Mouse (Mus musculus) midbrain, postnatal 0 days (tissue): ENCODE data around the gene Obp2a. TPM values are rescaled to one million over a fixed set of nuclear protein-coding genes. Genes with fewer than 3 reads are reported as not detected.
"Not testable (repeated sequence)": the region's sequence is repeated elsewhere in the genome, so short reads cannot be mapped to it uniquely, and the experiment has no call there.

Source experiments
- ATAC-seq: fragments of 200-750 bp; cut with Nextera tagmentation; 2 replicates; pipeline ENCODE4 v1.8.0; 2017; ENCODE audit warnings: moderate number of reproducible peaks, mild to moderate bottlenecking, moderate TSS enrichment, moderate library complexity; ENCODE audit not compliant: low FRiP score
- DNase-seq: peaks from one replicate; pipeline ENCODE4 v3.0.0-alpha.2; 2015; ENCODE audit warnings: low spot score
- H3K27ac ChIP-seq: fragments of 300-500 bp; sonication (generic); 2 replicates; pipeline ENCODE4 v1.5.1; 2014; ENCODE audit warnings: low read depth, mild to moderate bottlenecking, low read length, mixed read lengths
- H3K27me3 ChIP-seq: fragments of 300-500 bp; sonication (generic); 2 replicates; pipeline ENCODE4 v1.6.1; 2014; ENCODE audit warnings: low read length, control low read depth, mixed read lengths; ENCODE audit not compliant: insufficient read depth
- H3K36me3 ChIP-seq: fragments of 300-500 bp; sonication (generic); 2 replicates; pipeline ENCODE4 v1.6.1; 2014; ENCODE audit warnings: low read length, control low read depth, mixed read lengths; ENCODE audit not compliant: insufficient read depth
- H3K4me1 ChIP-seq: fragments of 300-500 bp; sonication (generic); 2 replicates; pipeline ENCODE4 v1.6.1; 2014; ENCODE audit warnings: mild to moderate bottlenecking, control low read depth, antibody characterized with exemption, low read length, mixed read lengths; ENCODE audit not compliant: insufficient read depth
- H3K4me2 ChIP-seq: fragments of 300-500 bp; sonication (generic); 2 replicates; pipeline ENCODE4 v1.6.1; 2014; ENCODE audit warnings: low read depth, mild to moderate bottlenecking, low read length, mixed read lengths; ENCODE audit not compliant: poor library complexity, severe bottlenecking
- H3K4me3 ChIP-seq: fragments of 300-500 bp; sonication (generic); 2 replicates; pipeline ENCODE4 v1.5.1; 2014; ENCODE audit warnings: low read depth, mild to moderate bottlenecking, low read length, moderate library complexity
- H3K9ac ChIP-seq: fragments of 300-500 bp; sonication (generic); replicated peaks from 2 replicates; pipeline ENCODE4 v1.6.1; 2014; ENCODE audit warnings: mild to moderate bottlenecking, low read length, moderate library complexity, mixed read lengths; ENCODE audit not compliant: poor library complexity, severe bottlenecking
- H3K9me3 ChIP-seq: fragments of 300-500 bp; sonication (generic); 2 replicates; pipeline ENCODE4 v1.6.1; 2016; ENCODE audit warnings: low read length, control low read depth
- CTCF ChIP-seq: IDR thresholded peaks from 2 replicates; pipeline ENCODE4 v1.5.1; 2016; ENCODE audit warnings: antibody characterized with exemption, mild to moderate bottlenecking
- WGBS: fragments of 180-500 bp; shearing (Covaris S2); extraction: QIAGEN DNeasy Blood & Tissue Kit; methylation state at CpG from one replicate; pipeline ENCODE4 v1.1.7; 2014; 5-methylcytosine and 5-hydroxymethylcytosine counted together
- polyA plus RNA-seq: library from polyadenylated mRNA; unstranded; fragments of >200 nt; fragmentation: Nextera tagmentation; extraction: Ambion mirVana; gene quantifications from 2 replicates; pipeline ENCODE4 v1.2.1, GENCODE M21; 2015
- total RNA-seq: library from RNA; depleted of rRNA; stranded (reverse); fragments of >200 nt; gene quantifications from 2 replicates; pipeline ENCODE4 v1.2.3, GENCODE M21; 2014; rRNA removed

The Obp2a gene
- total and polyA plus RNA-seq, 2 experiments from 2014 or later: not detected

DNA sequence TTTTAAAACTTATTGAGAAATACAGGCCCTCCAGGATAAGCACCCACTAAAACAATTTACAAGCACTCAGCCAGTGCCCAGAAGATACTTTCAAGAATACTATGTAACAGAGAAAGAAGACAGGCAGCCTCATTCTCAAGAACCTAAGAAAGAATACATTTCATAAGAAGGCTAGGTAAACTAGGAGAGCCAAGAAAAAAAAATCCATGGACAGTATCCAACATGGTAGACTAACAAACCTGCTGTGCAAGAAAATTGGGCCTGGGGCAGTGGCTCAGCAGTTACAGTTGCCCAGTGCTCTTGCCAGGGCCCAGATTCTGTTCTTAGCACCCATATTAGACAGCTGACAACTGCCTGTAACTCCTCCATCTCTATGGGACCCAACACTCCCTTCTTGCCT is 17.4 kb downstream of the Obp2a start:
- Histone ChIP-seq H3K4me3 (no peak overlapping the region), H3K27me3 (no peaks in the 10 kb centered on the region), H3K9me3 (no peaks in the 10 kb centered on the region), H3K4me1 (no peaks in the 10 kb centered on the region), H3K36me3 (no peaks in the 10 kb centered on the region), H3K9ac (no peak overlapping the region), H3K27ac (no peak overlapping the region), H3K4me2 (no peak overlapping the region)
- ATAC-seq (no peak), DNase-seq (no peak)
- no peak for TF ChIP-seq CTCF

DNA sequence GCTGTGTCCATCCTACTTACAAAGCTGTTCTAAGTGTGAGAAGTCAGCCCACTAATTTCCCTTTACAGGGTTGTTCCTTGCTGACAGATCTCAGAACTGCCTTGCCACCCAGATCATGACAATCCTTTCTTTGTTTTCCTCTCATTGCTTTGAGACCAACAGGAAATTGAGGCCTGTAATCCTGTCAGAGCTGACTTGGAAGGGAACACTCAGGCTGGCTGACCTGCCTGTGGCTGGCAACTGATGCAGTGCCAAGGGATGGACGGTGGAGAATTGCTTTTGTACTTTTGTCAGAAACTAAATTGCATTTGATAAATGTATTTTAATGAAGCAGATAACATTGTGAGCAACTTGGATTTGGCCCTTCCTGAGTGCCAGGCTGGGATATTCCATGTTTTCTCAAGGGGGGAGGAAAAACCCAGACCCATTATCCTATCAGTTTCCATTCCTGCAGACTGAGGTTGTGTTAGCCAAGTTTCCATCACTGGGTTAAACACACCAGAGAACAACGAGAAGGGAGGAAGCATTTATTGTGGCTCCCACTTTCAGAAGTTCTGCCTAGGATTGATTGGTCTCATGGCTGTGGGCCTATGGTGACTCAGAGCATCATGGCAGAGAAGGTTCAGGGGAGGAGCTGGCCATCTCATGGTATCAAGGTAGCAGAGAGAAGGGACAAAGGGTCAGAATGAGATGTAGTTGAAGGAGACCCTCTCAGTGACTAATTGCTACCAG is 33.5 kb downstream of the Obp2a start:
- Histone ChIP-seq H3K27ac (no peak overlapping the region), H3K36me3 (no peaks in the 10 kb centered on the region), H3K9ac (no peak overlapping the region), H3K4me1 (no peaks in the 10 kb centered on the region), H3K4me2 (no peak overlapping the region), H3K27me3 (no peaks in the 10 kb centered on the region), H3K9me3 (no peaks in the 10 kb centered on the region), H3K4me3 (no peak overlapping the region)
- DNase-seq (no peak), ATAC-seq (no peak)
- TF ChIP-seq CTCF: no peak
- 57% methylated on average over 2 of the region's 2 CpGs for WGBS

DNA sequence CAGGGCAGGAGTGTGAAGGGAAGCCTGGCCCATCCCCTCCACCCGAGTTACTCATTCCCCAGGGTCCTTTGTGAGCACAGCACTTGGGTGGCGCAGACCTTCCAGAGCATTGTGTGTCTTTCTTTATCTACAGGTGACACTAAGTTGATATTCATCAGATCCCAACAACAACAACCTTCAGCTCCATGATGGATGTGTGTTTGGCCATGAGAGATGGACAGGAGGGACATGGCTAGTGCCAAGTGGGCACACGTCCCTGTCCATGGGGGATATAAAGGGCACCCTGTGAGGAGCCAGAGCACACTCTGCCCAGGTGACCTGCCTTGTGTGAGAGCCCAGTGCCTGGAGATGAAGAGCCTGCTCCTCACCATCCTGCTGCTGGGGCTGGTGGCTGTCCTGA is 36.9 kb downstream of the Obp2a start, which contains the start of gene Obp2b:
Gene Obp2b, plus strand, starts transcription at position 301 of the 400 bp plus-strand sequence.
- WGBS: 81% methylated on average over 3 of the region's 3 CpGs
- ATAC-seq: not testable (repeated sequence)

DNA sequence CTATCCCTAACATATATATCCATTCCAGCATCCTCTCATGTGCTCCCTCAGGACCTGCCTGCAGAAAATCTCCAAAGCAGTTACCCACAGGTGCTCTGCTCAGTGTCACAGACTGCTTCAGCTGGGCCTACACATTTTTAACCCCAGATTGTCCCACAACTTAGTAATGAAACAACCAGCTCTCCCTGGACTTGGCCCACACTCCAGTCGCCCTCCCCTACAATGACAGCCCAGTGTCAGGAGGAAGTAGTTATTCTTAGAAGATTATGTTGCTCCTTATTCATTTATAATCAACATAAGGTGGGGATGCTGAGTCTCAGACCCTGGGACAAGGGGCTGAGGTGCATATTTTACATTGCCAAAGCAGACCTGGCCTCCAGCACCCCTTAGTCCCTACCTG is 41.8 kb downstream of the Obp2a start:
- no peaks in the 10 kb centered on the region for H3K9me3 ChIP-seq
- no peaks in the 10 kb centered on the region for H3K36me3 ChIP-seq
- no peak overlapping the region for H3K9ac ChIP-seq
- no peak for DNase-seq
- H3K4me3 ChIP-seq: no peak overlapping the region
- WGBS: 65% methylated on average over 1 of the region's 1 CpGs
- H3K27me3 ChIP-seq: no peaks in the 10 kb centered on the region
- no peak for ATAC-seq
- H3K4me1 ChIP-seq: no peaks in the 10 kb centered on the region
- TF ChIP-seq CTCF: no peak
- no peak overlapping the region for H3K4me2 ChIP-seq
- no peak overlapping the region for H3K27ac ChIP-seq

More for the DNA sequence above, 36.9 kb downstream of the Obp2a start, which contains the start of gene Obp2b:
- H3K36me3 ChIP-seq, H3K4me3 ChIP-seq, H3K9me3 ChIP-seq, H3K27ac ChIP-seq, DNase-seq, H3K9ac ChIP-seq, H3K27me3 ChIP-seq, H3K4me2 ChIP-seq, H3K4me1 ChIP-seq: not testable (repeated sequence)

Other genes with a start within 250 kb of the Obp2a start
- 0.61 and 0.66 TPM in 2 replicates for gene Clic3, start 243.2 kb upstream of the Obp2a start, total RNA-seq
- 2.0 and 2.4 TPM in 2 replicates for gene Clic3, start 243.2 kb upstream of the Obp2a start, polyA plus RNA-seq
- 163 and 195 TPM in 2 replicates for gene Paxx, start 238.9 kb upstream of the Obp2a start, total RNA-seq
- 151 and 165 TPM in 2 replicates for gene Paxx, start 238.9 kb upstream of the Obp2a start, polyA plus RNA-seq
- gene Ptgds, start 230.0 kb upstream of the Obp2a start, total RNA-seq: 2,128 and 2,726 TPM in 2 replicates
- 2,827 and 3,075 TPM in 2 replicates for gene Ptgds, start 230.0 kb upstream of the Obp2a start, polyA plus RNA-seq
- not detected in 2 replicates for gene Lcn12, start 206.1 kb upstream of the Obp2a start, total RNA-seq
- not detected in 2 replicates for gene Lcn12, start 206.1 kb upstream of the Obp2a start, polyA plus RNA-seq
- 131 and 148 TPM in 2 replicates for gene Fbxw5, start 199.3 kb upstream of the Obp2a start, total RNA-seq
- 106 and 113 TPM in 2 replicates for gene Fbxw5, start 199.3 kb upstream of the Obp2a start, polyA plus RNA-seq
- 2.7 and 4.4 TPM in 2 replicates for gene C8g, start 198.3 kb upstream of the Obp2a start, total RNA-seq
- 6.8 TPM in 2 replicates for gene C8g, start 198.3 kb upstream of the Obp2a start, polyA plus RNA-seq
- gene Traf2, start 153.1 kb upstream of the Obp2a start, total RNA-seq: 5.5 and 7.6 TPM in 2 replicates
- 7.0 and 9.3 TPM in 2 replicates for gene Traf2, start 153.1 kb upstream of the Obp2a start, polyA plus RNA-seq
- gene Edf1, start 142.2 kb upstream of the Obp2a start, total RNA-seq: 187 and 196 TPM in 2 replicates
- gene Edf1, start 142.2 kb upstream of the Obp2a start, polyA plus RNA-seq: 389 and 392 TPM in 2 replicates
- 1.7 and 1.9 TPM in 2 replicates for gene Mamdc4, start 125.2 kb upstream of the Obp2a start, total RNA-seq
- 0.32 TPM in 2 replicates for gene Mamdc4, start 125.2 kb upstream of the Obp2a start, polyA plus RNA-seq
- 37.9 and 39.8 TPM in 2 replicates for gene Phpt1, start 124.8 kb upstream of the Obp2a start, total RNA-seq
- 192 and 209 TPM in 2 replicates for gene Phpt1, start 124.8 kb upstream of the Obp2a start, polyA plus RNA-seq
- gene Ajm1, start 118.3 kb upstream of the Obp2a start, total RNA-seq: 23.1 and 30.9 TPM in 2 replicates
- 19.2 and 22.1 TPM in 2 replicates for gene Ajm1, start 118.3 kb upstream of the Obp2a start, polyA plus RNA-seq
- 66.8 and 98.0 TPM in 2 replicates for gene Rabl6, start 91.5 kb upstream of the Obp2a start, total RNA-seq
- gene Rabl6, start 91.5 kb upstream of the Obp2a start, polyA plus RNA-seq: 56.7 and 61.2 TPM in 2 replicates
- gene Ccdc183, start 82.4 kb upstream of the Obp2a start, total RNA-seq: not detected in 2 replicates
- gene Ccdc183, start 82.4 kb upstream of the Obp2a start, polyA plus RNA-seq: 0.26 and 0.36 TPM in 2 replicates
- gene Tmem141, start 78.0 kb upstream of the Obp2a start, total RNA-seq: 45.7 and 54.6 TPM in 2 replicates
- 58.3 and 67.9 TPM in 2 replicates for gene Tmem141, start 78.0 kb upstream of the Obp2a start, polyA plus RNA-seq
- gene Fcna, start 72.0 kb upstream of the Obp2a start, total RNA-seq: 5.7 and 7.2 TPM in 2 replicates
- 5.1 and 5.3 TPM in 2 replicates for gene Fcna, start 72.0 kb upstream of the Obp2a start, polyA plus RNA-seq
- not detected in 2 replicates for gene Lcn8, start 46.9 kb upstream of the Obp2a start, total RNA-seq
- gene Lcn8, start 46.9 kb upstream of the Obp2a start, polyA plus RNA-seq: not detected in 2 replicates
- not detected in 2 replicates for gene Lcn5, start 42.1 kb upstream of the Obp2a start, total RNA-seq
- not detected in 2 replicates for gene Lcn5, start 42.1 kb upstream of the Obp2a start, polyA plus RNA-seq
- not detected in 2 replicates for gene Lcn6, start 23.3 kb upstream of the Obp2a start, total RNA-seq
- not detected in 2 replicates for gene Lcn6, start 23.3 kb upstream of the Obp2a start, polyA plus RNA-seq
- gene Lcn10, start 17.3 kb upstream of the Obp2a start, total RNA-seq: not detected in 2 replicates
- gene Lcn10, start 17.3 kb upstream of the Obp2a start, polyA plus RNA-seq: not detected in 2 replicates
- 87.1 and 89.2 TPM in 2 replicates for gene Bmyc, start 6.7 kb downstream of the Obp2a start, total RNA-seq
- gene Bmyc, start 6.7 kb downstream of the Obp2a start, polyA plus RNA-seq: 229 TPM in 2 replicates
- gene Obp2b, start 37.0 kb downstream of the Obp2a start, total RNA-seq: not detected in 2 replicates
- not detected in 2 replicates for gene Obp2b, start 37.0 kb downstream of the Obp2a start, polyA plus RNA-seq
- not detected in 2 replicates for gene Lcn3, start 65.5 kb downstream of the Obp2a start, total RNA-seq
- not detected in 2 replicates for gene Lcn3, start 65.5 kb downstream of the Obp2a start, polyA plus RNA-seq
- not detected in 2 replicates for gene Lcn11, start 77.0 kb downstream of the Obp2a start, total RNA-seq
- gene Lcn11, start 77.0 kb downstream of the Obp2a start, polyA plus RNA-seq: not detected in 2 replicates
- not detected in 2 replicates for gene Gm13539, start 82.2 kb downstream of the Obp2a start, total RNA-seq
- gene Gm13539, start 82.2 kb downstream of the Obp2a start, polyA plus RNA-seq: not detected in 2 replicates
- not detected in 2 replicates for gene Glt6d1, start 115.8 kb downstream of the Obp2a start, total RNA-seq
- not detected in 2 replicates for gene Glt6d1, start 115.8 kb downstream of the Obp2a start, polyA plus RNA-seq
- gene Lcn9, start 123.1 kb downstream of the Obp2a start, total RNA-seq: not detected in 2 replicates
- gene Lcn9, start 123.1 kb downstream of the Obp2a start, polyA plus RNA-seq: not detected in 2 replicates
- gene Sohlh1, start 147.2 kb downstream of the Obp2a start, total RNA-seq: not detected in 2 replicates
- gene Sohlh1, start 147.2 kb downstream of the Obp2a start, polyA plus RNA-seq: not detected in 2 replicates
- 49.2 and 60.7 TPM in 2 replicates for gene Kcnt1, start 163.7 kb downstream of the Obp2a start, total RNA-seq
- 21.7 and 22.1 TPM in 2 replicates for gene Kcnt1, start 163.7 kb downstream of the Obp2a start, polyA plus RNA-seq